Mouse (Mus musculus) E14TG2a.4 (cell line): ENCODE results near the gene Inhbb.

Source experiments
- H3K27me3 ChIP-seq: 2 replicates; pipeline ENCODE4 v1.6.1; 2014; ENCODE audit warnings: low read length, control low read depth; ENCODE audit not compliant: insufficient read depth
- H3K36me3 ChIP-seq: 2 replicates; pipeline ENCODE4 v1.6.1; 2014; ENCODE audit warnings: low read length, control low read depth; ENCODE audit not compliant: insufficient read depth
- H3K4me1 ChIP-seq: replicated peaks from 2 replicates; pipeline ENCODE4 v1.6.1; 2014; ENCODE audit warnings: low read depth, low read length, control low read depth
- H3K4me3 ChIP-seq: replicated peaks from 2 replicates; pipeline ENCODE4 v1.5.1; 2014; ENCODE audit warnings: mild to moderate bottlenecking, low read length
- H3K9me3 ChIP-seq: 2 replicates; pipeline ENCODE4 v1.6.1; 2014; ENCODE audit warnings: low read length, control low read depth
- CTCF ChIP-seq: conservative IDR thresholded peaks from 2 replicates; pipeline ENCODE4 v1.5.1; 2014; ENCODE audit warnings: low read length
- NANOG ChIP-seq: IDR thresholded peaks from 2 replicates; pipeline ENCODE4 v1.6.1; 2014; ENCODE audit warnings: borderline replicate concordance, low read length, mixed read lengths
- POU5F1 ChIP-seq: IDR thresholded peaks from 2 replicates; pipeline ENCODE4 v1.6.1; 2014; ENCODE audit warnings: low read length, borderline replicate concordance

Inhbb gene

GRCm38 (mm10) chr1:119423510-119423909 is 1.5 kb upstream of the Inhbb start:
- peaks cover 57% of the 10 kb centered on the region for H3K4me1 ChIP-seq
- H3K4me3 ChIP-seq = peak overlapping the region; percentile 88
- TF ChIP-seq CTCF (peak; percentile 75), NANOG (no peak)
- H3K9me3 ChIP-seq = no peaks in the 10 kb centered on the region
- H3K27me3 ChIP-seq = peaks cover 29% of the 10 kb centered on the region
- peaks cover 10% of the 10 kb centered on the region for H3K36me3 ChIP-seq

- H3K27me3 ChIP-seq = peaks cover 31% of the 10 kb centered on the region
These were observed 490 bp upstream of the Inhbb start for GRCm38 (mm10) chr1:119422460-119423015.

GRCm38 (mm10) chr1:119420984-119421575 is 968 bp downstream of the Inhbb start:
- Histone ChIP-seq H3K4me3 (peak overlapping the region; percentile 88), H3K36me3 (peaks cover 34% of the 10 kb centered on the region), H3K27me3 (peaks cover 31% of the 10 kb centered on the region), H3K9me3 (no peaks in the 10 kb centered on the region), H3K4me1 (peaks cover 69% of the 10 kb centered on the region)
- no peak for TF ChIP-seq NANOG
- no peak for TF ChIP-seq CTCF
- TF ChIP-seq POU5F1 = no peak

More at GRCm38 (mm10) chr1:119422460-119423015, 490 bp upstream of the Inhbb start:
- peaks cover 19% of the 10 kb centered on the region for H3K36me3 ChIP-seq
- H3K4me3 ChIP-seq = peak overlapping the region; percentile 88
- no peaks in the 10 kb centered on the region for H3K9me3 ChIP-seq
- TF ChIP-seq POU5F1 (no peak), NANOG (no peak), CTCF (no peak)
- H3K4me1 ChIP-seq = peaks cover 60% of the 10 kb centered on the region

- peak overlapping the region; percentile 88 for H3K4me3 ChIP-seq
- H3K36me3 ChIP-seq = peaks cover 41% of the 10 kb centered on the region
- H3K27me3 ChIP-seq = peaks cover 31% of the 10 kb centered on the region
- TF ChIP-seq CTCF (no peak), NANOG (no peak), POU5F1 (no peak)
- no peaks in the 10 kb centered on the region for H3K9me3 ChIP-seq
- H3K4me1 ChIP-seq = peaks cover 73% of the 10 kb centered on the region
These were observed 1.7 kb downstream of the Inhbb start for GRCm38 (mm10) chr1:119420189-119420983.

GRCm38 (mm10) chr1:119419151-119420105 is 2.6 kb downstream of the Inhbb start:
- TF ChIP-seq CTCF (no peak), NANOG (no peak), POU5F1 (no peak)
- H3K27me3 ChIP-seq = peaks cover 31% of the 10 kb centered on the region
- H3K4me3 ChIP-seq = peak overlapping the region; percentile 88

GRCm38 (mm10) chr1:119417991-119418390 is 4.1 kb downstream of the Inhbb start:
- Histone ChIP-seq H3K9me3 (no peaks in the 10 kb centered on the region), H3K4me1 (peaks cover 70% of the 10 kb centered on the region), H3K4me3 (peak overlapping the region; percentile 53), H3K27me3 (peaks cover 31% of the 10 kb centered on the region), H3K36me3 (peaks cover 57% of the 10 kb centered on the region)
- no peak for TF ChIP-seq POU5F1
- no peak for TF ChIP-seq CTCF
- TF ChIP-seq NANOG = no peak

More at GRCm38 (mm10) chr1:119419151-119420105, 2.6 kb downstream of the Inhbb start:
- Histone ChIP-seq H3K4me1 (peaks cover 73% of the 10 kb centered on the region), H3K9me3 (no peaks in the 10 kb centered on the region), H3K36me3 (peaks cover 50% of the 10 kb centered on the region)

GRCm38 (mm10) chr1:119417542-119417941 is 4.5 kb downstream of the Inhbb start:
- Histone ChIP-seq H3K4me1 (peaks cover 68% of the 10 kb centered on the region), H3K9me3 (no peaks in the 10 kb centered on the region), H3K4me3 (peak overlapping the region; percentile 53), H3K27me3 (peaks cover 27% of the 10 kb centered on the region), H3K36me3 (peaks cover 57% of the 10 kb centered on the region)
- TF ChIP-seq CTCF = no peak

GRCm38 (mm10) chr1:119416610-119417009 is 5.4 kb downstream of the Inhbb start:
- Histone ChIP-seq H3K27me3 (peaks cover 19% of the 10 kb centered on the region), H3K36me3 (peaks cover 57% of the 10 kb centered on the region), H3K9me3 (no peaks in the 10 kb centered on the region), H3K4me1 (peaks cover 66% of the 10 kb centered on the region), H3K4me3 (peak overlapping the region; percentile 53; the same call in 1 of the 2 replicates)
- no peak for TF ChIP-seq NANOG
- no peak for TF ChIP-seq POU5F1
- no peak for TF ChIP-seq CTCF
